Mouse (Mus musculus) embryonic facial prominence, embryonic 11.5 days (tissue): Measurements from ENCODE around the gene Ror2. TPM values are rescaled to one million over a fixed set of nuclear protein-coding genes. Genes with fewer than 3 reads are reported as not detected.

Experiments
- ATAC-seq: fragments of 200-750 bp; cut with Nextera tagmentation; replicated peaks from 2 replicates; pipeline ENCODE4 v1.8.0; 2017; ENCODE audit warnings: low read depth; ENCODE audit not compliant: insufficient number of reproducible peaks, low FRiP score, low TSS enrichment
- DNase-seq: peaks from one replicate; pipeline ENCODE4 v3.0.0-alpha.2; 2015; ENCODE audit warnings: low spot score
- H3K27ac ChIP-seq: fragments of 300-500 bp; sonication (generic); replicated peaks from 2 replicates; pipeline ENCODE4 v1.5.1; 2014; ENCODE audit warnings: mild to moderate bottlenecking, low read depth, low read length, control low read depth
- H3K27me3 ChIP-seq: fragments of 300-500 bp; sonication (generic); 2 replicates; pipeline ENCODE4 v1.6.1; 2014; ENCODE audit warnings: mild to moderate bottlenecking, low read length, moderate library complexity, mixed read lengths; ENCODE audit not compliant: control insufficient read depth, insufficient read depth
- H3K36me3 ChIP-seq: fragments of 300-500 bp; sonication (generic); replicated peaks from 2 replicates; pipeline ENCODE4 v1.6.1; 2014; ENCODE audit warnings: low read depth, mild to moderate bottlenecking, low read length, moderate library complexity, mixed read lengths; ENCODE audit not compliant: control insufficient read depth, insufficient read depth
- H3K4me1 ChIP-seq: fragments of 300-500 bp; sonication (generic); 2 replicates; pipeline ENCODE4 v1.6.1; 2014; ENCODE audit warnings: low read length, mixed read lengths; ENCODE audit not compliant: control insufficient read depth, insufficient read depth
- H3K4me2 ChIP-seq: fragments of 300-500 bp; sonication (generic); 2 replicates; pipeline ENCODE4 v1.6.1; 2014; ENCODE audit warnings: low read depth, mild to moderate bottlenecking, control low read depth, low read length, moderate library complexity
- H3K4me3 ChIP-seq: fragments of 300-500 bp; sonication (generic); 2 replicates; pipeline ENCODE4 v1.5.1; 2014; ENCODE audit warnings: low read depth, low read length, control low read depth
- H3K9ac ChIP-seq: fragments of 300-500 bp; sonication (generic); replicated peaks from 2 replicates; pipeline ENCODE4 v1.6.1; 2014; ENCODE audit warnings: mild to moderate bottlenecking, control low read depth, low read length
- H3K9me3 ChIP-seq: fragments of 300-500 bp; sonication (generic); replicated peaks from 2 replicates; pipeline ENCODE4 v1.6.1; 2016; ENCODE audit warnings: mild to moderate bottlenecking, low read length, inconsistent platforms, mixed read lengths; ENCODE audit not compliant: control insufficient read depth
- WGBS: fragments of 180-500 bp; shearing (Covaris S2); extraction: QIAGEN DNeasy Blood & Tissue Kit; methylation state at CpG from one replicate; pipeline ENCODE4 v1.1.7; 2014; 5-methylcytosine and 5-hydroxymethylcytosine counted together
- polyA plus RNA-seq: library from polyadenylated mRNA; unstranded; fragments of >200 nt; fragmentation: Nextera tagmentation; extraction: Ambion mirVana; gene quantifications from 2 replicates; pipeline ENCODE4 v1.2.1, GENCODE M21; 2014

Ror2 gene
- polyA plus RNA-seq, 1 experiment from 2014 or later = 10.2 TPM

DNA sequence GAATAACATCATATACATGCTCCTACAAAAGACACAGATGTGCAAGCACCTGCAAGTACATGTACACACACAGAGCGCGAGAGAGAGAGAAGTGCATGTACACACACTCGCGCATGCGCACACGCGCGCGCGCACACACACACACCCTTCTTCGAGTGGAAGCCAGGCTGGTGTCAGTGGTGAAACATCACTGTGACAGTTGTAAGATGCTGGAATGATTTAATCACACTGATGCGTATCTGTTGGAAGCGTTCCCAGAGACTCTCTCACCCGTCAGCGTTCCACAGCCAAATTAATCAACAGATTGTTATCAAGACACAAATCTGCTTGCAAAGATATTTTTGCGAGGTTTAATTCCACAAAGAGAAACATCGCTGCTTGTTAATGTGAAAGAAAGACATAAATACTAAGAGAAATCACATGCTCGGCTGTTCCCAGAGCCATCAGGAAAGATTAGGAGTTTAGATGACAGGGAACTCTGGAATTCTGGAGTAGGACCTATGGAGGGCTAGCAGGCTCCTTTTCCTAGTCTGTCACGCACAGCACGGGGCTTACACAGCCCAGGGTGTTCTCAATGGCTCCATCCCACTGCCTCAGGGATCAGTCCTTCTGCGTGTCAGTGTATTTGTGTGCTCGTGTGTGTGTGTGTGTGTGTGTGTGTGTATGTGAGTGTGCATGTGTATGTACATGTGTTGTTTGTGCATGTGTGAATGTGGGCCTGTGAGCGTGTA lies 199.2 kb downstream of the Ror2 start:
- Histone ChIP-seq H3K36me3 (no peaks in the 10 kb centered on the region), H3K4me3 (no peak overlapping the region), H3K4me2 (no peak overlapping the region), H3K9me3 (no peaks in the 10 kb centered on the region), H3K4me1 (no peaks in the 10 kb centered on the region), H3K9ac (no peak overlapping the region), H3K27ac (no peak overlapping the region), H3K27me3 (no peaks in the 10 kb centered on the region)
- no peak for DNase-seq
- 92% methylated on average over 23 of the region's 23 CpGs for WGBS
- ATAC-seq = no peak

DNA sequence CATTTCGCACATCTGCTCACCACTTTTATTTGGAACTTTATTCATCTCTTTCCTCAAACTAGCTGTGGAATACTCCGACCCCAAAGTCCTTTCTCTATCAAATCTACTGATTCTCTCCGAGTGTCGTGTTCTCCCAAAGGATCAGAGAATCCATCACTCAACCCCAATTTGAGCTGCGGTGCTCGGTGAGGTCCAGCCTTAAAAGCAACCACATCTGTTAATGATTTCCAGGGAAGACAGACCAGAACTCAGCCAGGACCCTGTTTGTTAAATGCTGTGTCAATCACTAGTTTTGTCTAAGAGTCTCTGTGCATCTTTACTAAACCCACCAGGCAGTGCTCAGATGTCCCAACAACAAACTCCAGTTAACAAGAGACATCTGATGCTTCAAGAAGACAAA lies 204.1 kb downstream of the Ror2 start:
- WGBS = 27% methylated on average over 6 of the region's 6 CpGs
- Histone ChIP-seq H3K9ac (no peak overlapping the region), H3K4me3 (no peak overlapping the region), H3K4me1 (no peaks in the 10 kb centered on the region; the same call in 1 of the 2 replicates), H3K9me3 (no peaks in the 10 kb centered on the region), H3K36me3 (no peaks in the 10 kb centered on the region), H3K27ac (no peak overlapping the region), H3K27me3 (no peaks in the 10 kb centered on the region), H3K4me2 (no peak overlapping the region)
- no peak for ATAC-seq
- peak; percentile 65 for DNase-seq

DNA sequence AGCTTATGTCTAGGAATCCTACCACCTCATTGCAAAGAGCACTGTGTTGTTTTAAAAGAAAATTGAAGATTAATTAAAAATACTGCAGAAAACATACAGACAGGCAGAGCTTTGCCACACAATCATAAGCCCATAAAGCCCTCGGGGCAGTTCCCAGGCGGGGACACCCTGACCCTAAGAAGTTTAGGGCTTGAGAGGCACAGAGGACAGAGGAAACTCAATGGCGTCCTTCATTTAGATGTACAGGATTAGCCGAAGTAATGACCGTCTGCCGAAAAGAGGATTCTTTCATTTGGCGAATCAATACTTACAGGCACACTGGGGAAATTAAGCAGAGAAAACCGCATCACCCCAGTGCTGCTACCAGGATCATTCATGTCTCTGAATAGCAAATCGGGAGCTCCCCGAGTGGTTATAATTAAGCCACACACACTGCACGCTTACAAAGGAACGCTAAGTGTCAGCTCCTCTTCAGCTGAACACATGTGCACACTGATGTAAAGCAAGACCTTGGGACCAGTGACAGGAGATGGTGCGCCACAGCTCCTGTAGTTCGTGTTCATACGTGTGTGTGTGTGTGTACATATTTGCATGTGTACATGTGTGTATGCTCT lies 208.1 kb downstream of the Ror2 start:
- no peak overlapping the region for H3K4me2 ChIP-seq
- 65% methylated on average over 15 of the region's 15 CpGs for WGBS
- no peak overlapping the region for H3K4me3 ChIP-seq
- no peaks in the 10 kb centered on the region for H3K27me3 ChIP-seq
- no peak overlapping the region for H3K9ac ChIP-seq
- no peaks in the 10 kb centered on the region for H3K36me3 ChIP-seq
- no peaks in the 10 kb centered on the region for H3K9me3 ChIP-seq
- H3K4me1 ChIP-seq = no peaks in the 10 kb centered on the region; the same call in 1 of the 2 replicates
- H3K27ac ChIP-seq = no peak overlapping the region
- no peak for ATAC-seq
- no peak for DNase-seq

- WGBS = 70% methylated on average over 5 of the region's 5 CpGs
- ATAC-seq (no peak), DNase-seq (no peak)
- H3K4me3 ChIP-seq = no peak overlapping the region
- no peaks in the 10 kb centered on the region for H3K36me3 ChIP-seq
- no peak overlapping the region for H3K27ac ChIP-seq
- H3K9me3 ChIP-seq = no peaks in the 10 kb centered on the region
- no peaks in the 10 kb centered on the region for H3K27me3 ChIP-seq
- no peaks in the 10 kb centered on the region; the same call in 1 of the 2 replicates for H3K4me1 ChIP-seq
- no peak overlapping the region for H3K4me2 ChIP-seq
- H3K9ac ChIP-seq = no peak overlapping the region
These were observed 210.9 kb downstream of the Ror2 start for GRCm38 (mm10) chr13:53075006-53075405.

- Histone ChIP-seq H3K36me3 (no peaks in the 10 kb centered on the region), H3K9ac (no peak overlapping the region), H3K4me1 (no peaks in the 10 kb centered on the region), H3K27me3 (no peaks in the 10 kb centered on the region), H3K9me3 (no peaks in the 10 kb centered on the region), H3K4me2 (no peak overlapping the region), H3K27ac (no peak overlapping the region), H3K4me3 (no peak overlapping the region)
- DNase-seq = no peak
- no peak for ATAC-seq
- 72% methylated on average over 22 of the region's 22 CpGs for WGBS
These were observed 216.7 kb downstream of the Ror2 start for GRCm38 (mm10) chr13:53069076-53069690.

- H3K27me3 ChIP-seq = no peaks in the 10 kb centered on the region
- H3K36me3 ChIP-seq = no peaks in the 10 kb centered on the region
- no peak overlapping the region for H3K4me2 ChIP-seq
- no peaks in the 10 kb centered on the region for H3K4me1 ChIP-seq
- H3K9me3 ChIP-seq = no peaks in the 10 kb centered on the region
- ATAC-seq = no peak
- WGBS = 43% methylated on average over 8 of the region's 8 CpGs
- H3K27ac ChIP-seq = no peak overlapping the region
- no peak overlapping the region for H3K9ac ChIP-seq
- DNase-seq = no peak
- no peak overlapping the region for H3K4me3 ChIP-seq
These were observed 217.5 kb downstream of the Ror2 start for GRCm38 (mm10) chr13:53068461-53068860.

DNA sequence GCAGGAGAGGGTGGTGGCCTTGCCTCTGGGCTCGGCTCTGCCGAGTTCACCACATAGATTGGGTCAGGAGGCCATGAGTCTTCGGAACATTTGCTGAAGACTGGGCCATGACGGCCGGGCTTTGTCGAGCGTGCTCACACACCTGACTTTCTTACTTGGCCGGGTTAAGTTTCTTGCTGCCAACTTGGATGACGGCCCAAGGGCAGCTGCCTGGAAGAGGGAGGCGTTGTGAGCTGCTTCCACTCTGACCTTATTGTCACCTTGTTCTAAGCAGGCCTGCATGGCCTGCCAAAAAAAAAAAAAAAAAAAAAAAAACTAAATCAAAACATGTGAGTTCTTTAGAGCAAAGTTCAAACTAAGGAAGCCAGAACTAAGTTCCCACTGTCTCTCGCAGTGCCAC lies 218.0 kb downstream of the Ror2 start:
- Histone ChIP-seq H3K4me2 (no peak overlapping the region), H3K4me3 (no peak overlapping the region), H3K9ac (no peak overlapping the region), H3K27me3 (no peaks in the 10 kb centered on the region), H3K4me1 (no peaks in the 10 kb centered on the region), H3K27ac (no peak overlapping the region), H3K9me3 (no peaks in the 10 kb centered on the region), H3K36me3 (no peaks in the 10 kb centered on the region)
- ATAC-seq (no peak), DNase-seq (no peak)
- WGBS = 57% methylated on average over 11 of the region's 11 CpGs

DNA sequence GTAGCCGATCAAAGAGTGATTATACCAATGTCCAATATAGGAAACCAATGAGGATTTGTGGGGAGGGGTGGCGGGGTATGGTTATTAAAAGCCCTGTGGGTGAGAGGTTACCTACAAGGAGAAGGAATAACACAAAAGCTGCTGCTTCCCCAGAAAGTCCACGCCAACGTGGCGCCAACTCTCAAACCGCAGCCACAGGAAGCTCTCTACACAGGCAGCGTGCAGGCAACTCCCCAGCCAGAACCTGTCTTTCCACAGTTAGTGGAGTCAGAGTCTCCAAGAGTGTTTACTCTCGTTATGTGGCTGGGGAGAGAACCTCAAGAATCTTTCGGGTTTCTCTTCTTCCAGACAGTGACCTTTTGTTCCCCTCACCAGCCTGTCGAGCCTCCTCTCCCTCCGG lies 220.8 kb downstream of the Ror2 start:
- ATAC-seq (no peak), DNase-seq (no peak)
- Histone ChIP-seq H3K27me3 (no peaks in the 10 kb centered on the region), H3K27ac (no peak overlapping the region), H3K9ac (no peak overlapping the region), H3K9me3 (no peaks in the 10 kb centered on the region), H3K4me2 (no peak overlapping the region), H3K4me1 (no peaks in the 10 kb centered on the region), H3K36me3 (no peaks in the 10 kb centered on the region), H3K4me3 (no peak overlapping the region)
- 76% methylated on average over 11 of the region's 11 CpGs for WGBS
